Mouse (Mus musculus): Measurements from ENCODE around the gene Tmem100.

Gene Tmem100

GRCm38 (mm10) chr11:90029841-90030398, at the start of gene Tmem100:
Tmem100 (plus strand) TSS chr11:90030348.
- DNase-seq (ENCODE audit: low read depth, low spot score): no peak

GRCm38 (mm10) chr11:89982918-89983317, 47.2 kb upstream of the Tmem100 start:
- DNase-seq (ENCODE audit: low read depth, low spot score): no peak

DNA sequence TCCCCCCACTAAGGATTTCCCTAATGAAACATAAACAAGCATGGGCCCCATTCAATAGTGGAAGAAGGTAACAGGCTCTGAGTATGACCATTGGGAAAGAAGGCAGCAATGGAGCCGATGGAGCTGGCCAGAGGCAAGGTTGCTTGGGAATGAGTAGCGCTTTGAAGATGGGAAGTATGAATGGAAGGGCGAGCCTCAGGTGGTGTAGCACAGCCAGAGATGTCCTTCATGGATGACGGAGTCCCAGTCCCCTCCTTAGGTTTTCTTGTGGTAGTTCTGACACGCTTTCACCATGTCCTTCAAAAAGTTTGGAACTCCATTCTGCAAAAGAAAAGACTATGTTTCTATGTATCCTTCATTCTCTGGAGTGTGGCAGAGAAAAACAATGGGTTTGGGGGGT, 45.7 kb upstream of the Tmem100 start:
- no peak for DNase-seq (ENCODE audit: low read depth, low spot score)

- no peak for DNase-seq (ENCODE audit: low read depth, low spot score)
Measured at GRCm38 (mm10) chr11:89985200-89986187, 44.7 kb upstream of the Tmem100 start.

- no peak for DNase-seq (ENCODE audit: low read depth, low spot score)
Measured at GRCm38 (mm10) chr11:89986516-89986915, 43.6 kb upstream of the Tmem100 start.

- peak; percentile 46 for DNase-seq (ENCODE audit: low read depth, low spot score)
Measured at GRCm38 (mm10) chr11:89988936-89989589, 41.1 kb upstream of the Tmem100 start.

GRCm38 (mm10) chr11:89991661-89992060, 38.5 kb upstream of the Tmem100 start:
- DNase-seq (ENCODE audit: low read depth, low spot score): no peak

DNA sequence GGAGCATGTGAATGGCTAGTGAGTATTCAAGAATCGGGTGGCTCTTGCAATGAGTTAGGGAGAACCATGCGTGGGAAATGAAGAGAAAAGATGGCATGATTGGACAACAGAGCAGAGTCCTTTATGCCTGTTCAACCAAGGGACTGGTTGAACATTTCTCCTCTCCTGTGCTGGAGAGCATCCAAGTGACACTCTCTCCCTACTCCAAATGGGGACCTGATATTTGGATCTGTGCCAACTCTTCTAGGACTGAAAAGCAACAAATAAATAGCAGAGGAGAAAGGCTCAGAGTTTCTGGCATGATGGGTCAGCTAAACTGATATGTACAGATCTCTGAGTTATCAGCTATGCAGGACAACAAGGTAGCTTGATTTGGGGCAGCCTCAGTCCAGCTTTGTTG, 35.4 kb upstream of the Tmem100 start:
- DNase-seq (ENCODE audit: low read depth, low spot score): no peak

DNA sequence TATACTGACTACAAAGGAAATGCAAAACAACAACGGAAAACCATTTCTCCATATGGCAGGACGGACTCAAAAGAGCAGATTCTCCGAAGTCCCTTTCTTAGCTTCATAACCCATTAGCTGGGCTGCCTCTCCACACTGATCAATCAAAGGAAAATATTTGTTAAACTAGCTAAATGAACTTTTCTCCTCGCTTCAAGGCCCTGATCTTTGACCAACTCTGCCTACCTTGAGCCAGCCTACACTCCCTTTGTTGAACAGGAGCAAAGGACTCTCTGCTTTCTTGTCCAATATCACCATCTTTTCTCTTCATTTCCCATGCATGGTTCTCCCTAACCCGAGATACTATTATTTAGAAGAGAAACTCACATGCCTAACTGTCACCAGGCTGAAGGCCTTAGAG, 34.6 kb upstream of the Tmem100 start:
- DNase-seq (ENCODE audit: low read depth, low spot score): no peak

DNA sequence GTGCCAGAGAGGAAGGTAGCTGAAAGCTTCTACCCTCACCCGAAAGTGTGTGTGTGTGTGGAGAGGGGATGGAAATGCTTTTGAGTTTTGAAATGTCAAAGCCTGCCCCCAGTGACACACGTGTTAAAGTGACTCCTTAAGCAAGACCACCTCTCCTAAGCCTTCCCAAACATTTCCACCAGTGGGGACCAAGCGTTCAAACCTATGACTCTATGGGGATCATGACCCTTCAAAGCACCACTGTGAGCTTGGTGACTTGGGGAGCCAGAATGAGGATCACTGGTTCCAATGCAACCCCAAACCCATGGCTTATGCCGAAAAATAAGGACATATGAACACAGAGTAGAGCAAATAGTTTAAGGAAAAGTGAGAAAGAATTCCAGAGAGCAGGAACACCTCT, 33.7 kb upstream of the Tmem100 start:
- no peak for DNase-seq (ENCODE audit: low read depth, low spot score)

- DNase-seq (ENCODE audit: low read depth, low spot score): no peak
Measured at GRCm38 (mm10) chr11:89996856-89997255, 33.3 kb upstream of the Tmem100 start.

GRCm38 (mm10) chr11:89998996-89999770, 31.0 kb upstream of the Tmem100 start:
- no peak for DNase-seq (ENCODE audit: low read depth, low spot score)

GRCm38 (mm10) chr11:90000666-90001065, 29.5 kb upstream of the Tmem100 start:
- DNase-seq (ENCODE audit: low read depth, low spot score): no peak

DNA sequence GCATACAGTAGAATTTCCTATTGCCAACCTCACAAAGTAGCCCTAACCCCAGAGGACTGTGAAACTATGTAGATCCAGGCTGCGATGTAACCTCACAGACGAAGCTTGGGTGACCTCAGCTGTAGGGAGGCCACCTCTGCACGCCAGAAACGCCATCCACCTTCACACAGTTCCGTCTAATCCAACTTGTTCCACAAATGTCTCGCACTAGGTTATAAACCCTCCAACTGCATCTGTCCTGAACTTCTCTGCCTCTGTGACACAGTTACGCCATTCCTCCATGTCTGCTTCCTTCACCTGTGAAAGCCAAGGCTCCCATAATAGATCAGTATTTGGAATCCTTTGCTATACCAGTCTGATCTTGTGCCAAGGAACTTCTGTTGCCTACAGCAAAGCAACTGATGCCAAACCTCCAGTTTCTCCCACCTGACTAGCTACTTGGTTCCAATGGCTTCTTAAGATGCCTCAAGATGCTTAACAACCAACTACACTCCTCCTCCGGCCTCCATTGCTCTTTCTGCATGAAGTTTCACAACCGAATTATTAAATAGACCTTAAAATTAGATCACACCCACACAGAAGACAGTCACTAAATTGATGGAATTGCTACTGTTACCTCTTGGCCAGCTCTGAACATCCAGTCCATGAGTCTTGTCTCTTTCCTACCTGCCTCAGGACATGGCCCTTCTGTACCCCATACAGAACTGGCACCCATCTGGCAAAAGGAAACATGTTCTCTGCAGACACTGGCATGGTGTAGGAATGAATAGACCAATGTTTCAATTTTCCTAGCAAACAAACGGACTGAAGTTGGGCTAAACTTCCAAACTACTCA, 28.5 kb upstream of the Tmem100 start:
- DNase-seq (ENCODE audit: low read depth, low spot score): no peak

DNA sequence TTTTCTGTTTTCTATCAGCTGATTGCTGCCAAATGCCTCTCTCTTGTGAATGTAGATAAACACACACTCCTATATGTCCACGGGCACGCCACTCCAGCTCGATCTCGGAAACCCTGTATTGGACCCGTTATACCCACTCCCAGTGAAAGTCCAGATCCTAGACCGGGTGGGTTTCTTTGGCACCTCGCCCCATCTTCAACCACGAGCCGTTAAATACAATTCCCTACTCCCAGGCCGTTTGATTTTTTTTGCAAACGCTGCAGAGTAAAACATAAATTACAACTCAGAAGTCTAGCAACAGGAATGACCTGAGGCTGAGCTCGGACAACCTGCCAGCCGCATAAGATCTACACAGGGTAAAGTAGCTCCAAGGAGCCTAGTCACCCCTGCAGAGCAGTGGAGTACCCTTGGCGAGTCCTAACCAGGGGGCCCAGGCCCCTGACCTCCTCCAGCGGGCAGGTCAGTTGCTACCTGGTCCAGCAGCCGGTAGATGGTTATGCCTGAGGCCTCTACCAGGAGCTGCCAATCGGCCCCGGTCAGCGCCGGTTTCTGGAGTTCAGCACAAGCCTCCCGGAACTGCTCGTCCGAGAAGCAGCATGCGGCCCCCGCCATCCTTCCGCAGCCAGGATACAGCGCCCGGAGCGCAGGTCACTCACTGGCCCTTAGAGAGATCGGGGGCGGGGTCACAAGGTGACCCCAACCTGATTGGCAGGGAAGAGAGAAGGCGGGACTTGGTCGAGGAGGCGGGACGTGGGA, 27.7 kb upstream of the Tmem100 start, which contains the start of gene Pctp:
Pctp (minus strand) TSS at position 664 of the 756 bp plus-strand sequence.
- peak; percentile 75 for DNase-seq (ENCODE audit: low read depth, low spot score)

GRCm38 (mm10) chr11:90002987-90003348, 27.2 kb upstream of the Tmem100 start:
- no peak for DNase-seq (ENCODE audit: low read depth, low spot score)

GRCm38 (mm10) chr11:90003386-90003785, 26.8 kb upstream of the Tmem100 start:
- DNase-seq (ENCODE audit: low read depth, low spot score): no peak

GRCm38 (mm10) chr11:90006111-90006510, 24.0 kb upstream of the Tmem100 start:
- no peak for DNase-seq (ENCODE audit: low read depth, low spot score)

GRCm38 (mm10) chr11:90007791-90008531, 22.2 kb upstream of the Tmem100 start:
- no peak for DNase-seq (ENCODE audit: low read depth, low spot score)

All from retina, postnatal 7 days (tissue).